Mouse (Mus musculus) MEL (cell line): ENCODE results near the gene Gpr15. TPM values are rescaled to one million over a fixed set of nuclear protein-coding genes. Genes with fewer than 3 reads are reported as not detected.

Source experiments
- DNase-seq: peaks from one replicate; pipeline ENCODE4 v3.0.0; 2011; ENCODE audit warnings: low read depth, low spot score
- H3K27ac ChIP-seq: 2 replicates; pipeline ENCODE4 v1.5.1; 2012; ENCODE audit warnings: low read depth, mild to moderate bottlenecking, control low read depth, low read length, moderate library complexity; ENCODE audit not compliant: control insufficient read depth
- H3K27me3 ChIP-seq, 2 experiments: fragments of 150-350 bp in 1 of 2; sonication (generic) in 1 of 2; 2 replicates each; pipeline ENCODE4 v1.6.1; 2012; ENCODE audit warnings: low read length in 2 of 2, mild to moderate bottlenecking in 2 of 2, improper control_type of control experiment in 1 of 2, moderate library complexity in 1 of 2; ENCODE audit not compliant: insufficient read depth in 2 of 2, control insufficient read depth in 1 of 2
- H3K36me3 ChIP-seq, 2 experiments: 2 replicates each; pipeline ENCODE4 v1.6.1; 2012 to 2014; ENCODE audit warnings: low read length in 2 of 2, improper control_type of control experiment in 1 of 2, inconsistent platforms in 1 of 2, mild to moderate bottlenecking in 1 of 2; ENCODE audit not compliant: insufficient read depth in 2 of 2, control insufficient read depth in 1 of 2
- H3K4me1 ChIP-seq, 2 experiments: fragments of 150-350 bp in 1 of 2; sonication (generic) in 1 of 2; 2 replicates each; pipeline ENCODE4 v1.6.1; 2012; ENCODE audit warnings: low read length in 2 of 2, improper control_type of control experiment in 1 of 2, mild to moderate bottlenecking in 1 of 2; ENCODE audit not compliant: insufficient read depth in 2 of 2, control insufficient read depth in 1 of 2
- H3K4me3 ChIP-seq, 2 experiments: fragments of 150-350 bp in 1 of 2; sonication (generic) in 1 of 2; 2 replicates each; pipeline ENCODE4 v1.5.1; 2012; ENCODE audit warnings: low read depth in 2 of 2, low read length in 2 of 2, mild to moderate bottlenecking in 2 of 2, moderate library complexity in 2 of 2, control low read depth in 1 of 2, improper control_type of control experiment in 1 of 2; ENCODE audit not compliant: control insufficient read depth in 1 of 2, insufficient read depth in 1 of 2
- H3K79me2 ChIP-seq: 2 replicates; pipeline ENCODE4 v1.6.1; 2012; ENCODE audit warnings: mild to moderate bottlenecking, low read length, moderate library complexity; ENCODE audit not compliant: control insufficient read depth, poor library complexity, insufficient read depth
- H3K9ac ChIP-seq: 2 replicates; pipeline ENCODE4 v1.6.1; 2012; ENCODE audit warnings: low read depth, mild to moderate bottlenecking, control low read depth, low read length, moderate library complexity; ENCODE audit not compliant: control insufficient read depth, poor library complexity, severe bottlenecking
- H3K9me3 ChIP-seq: fragments of 150-350 bp; sonication (generic); replicated peaks from 2 replicates; pipeline ENCODE4 v1.6.1; 2012; ENCODE audit warnings: mild to moderate bottlenecking, low read length, improper control_type of control experiment, moderate library complexity; ENCODE audit not compliant: insufficient read depth
- BHLHE40 ChIP-seq: IDR thresholded peaks from 2 replicates; pipeline ENCODE4 v1.6.1; 2012; ENCODE audit warnings: low read depth, mild to moderate bottlenecking, inconsistent platforms, low read length, improper control_type of control experiment, borderline replicate concordance
- CHD2 ChIP-seq: IDR thresholded peaks from 2 replicates; pipeline ENCODE4 v1.6.1; 2011; ENCODE audit warnings: low read length, improper control_type of control experiment
- CTCF ChIP-seq, 3 experiments: IDR thresholded peaks in 2 of 3; conservative IDR thresholded peaks in 1 of 3; 2 replicates each; pipeline ENCODE4 v1.5.1; 2011 to 2012; ENCODE audit warnings: low read length in 3 of 3, low read depth in 2 of 3, mild to moderate bottlenecking in 2 of 3, improper control_type of control experiment in 1 of 3, inconsistent platforms in 1 of 3, mixed read lengths in 1 of 3, moderate library complexity in 1 of 3; ENCODE audit not compliant: control insufficient read depth in 1 of 3, insufficient read depth in 1 of 3, poor library complexity in 1 of 3, severe bottlenecking in 1 of 3
- E2F4 ChIP-seq: IDR thresholded peaks from 2 replicates; pipeline ENCODE4 v1.6.1; 2011; ENCODE audit warnings: low read depth, low read length, improper control_type of control experiment, borderline replicate concordance
- ELF1 ChIP-seq: IDR thresholded peaks from 2 replicates; pipeline ENCODE4 v1.6.1; 2014; ENCODE audit warnings: low read depth, mild to moderate bottlenecking, inconsistent platforms, low read length, improper control_type of control experiment, moderate library complexity
- ETS1 ChIP-seq: IDR thresholded peaks from 2 replicates; pipeline ENCODE4 v1.6.1; 2012; ENCODE audit warnings: low read depth, mild to moderate bottlenecking, inconsistent platforms, low read length, improper control_type of control experiment, moderate library complexity
- GABPA ChIP-seq: IDR thresholded peaks from 2 replicates; pipeline ENCODE4 v1.6.1; 2012; ENCODE audit warnings: low read depth, mild to moderate bottlenecking, inconsistent platforms, low read length, improper control_type of control experiment, moderate library complexity
- GATA1 ChIP-seq: IDR thresholded peaks from 2 replicates; pipeline ENCODE4 v1.6.1; 2011; ENCODE audit warnings: low read depth, low read length, improper control_type of control experiment
- HCFC1 ChIP-seq: IDR thresholded peaks from 2 replicates; pipeline ENCODE4 v1.6.1; 2012; ENCODE audit warnings: low read depth, mild to moderate bottlenecking, inconsistent platforms, low read length, improper control_type of control experiment, moderate library complexity
- KAT2A ChIP-seq: conservative IDR thresholded peaks from 2 replicates; pipeline ENCODE4 v1.6.1; 2012; ENCODE audit warnings: low read depth, low read length, improper control_type of control experiment, inconsistent platforms
- MAFK ChIP-seq: IDR thresholded peaks from 2 replicates; pipeline ENCODE4 v1.6.1; 2011; ENCODE audit warnings: low read depth, mild to moderate bottlenecking, low read length, improper control_type of control experiment, borderline replicate concordance
- MAZ ChIP-seq: IDR thresholded peaks from 2 replicates; pipeline ENCODE4 v1.6.1; 2012; ENCODE audit warnings: low read depth, mild to moderate bottlenecking, inconsistent platforms, low read length, improper control_type of control experiment
- MYC ChIP-seq: IDR thresholded peaks from 2 replicates; pipeline ENCODE4 v1.6.1; 2011; ENCODE audit warnings: low read depth, mild to moderate bottlenecking, low read length, improper control_type of control experiment, moderate library complexity
- NELFE ChIP-seq: IDR thresholded peaks from 2 replicates; pipeline ENCODE4 v1.6.1; 2011; ENCODE audit warnings: low read depth, low read length, improper control_type of control experiment
- POLR2A ChIP-seq, 2 experiments: IDR thresholded peaks; 2 replicates each; pipeline ENCODE4 v1.6.1; 2011 to 2012; ENCODE audit warnings: low read length in 2 of 2, mild to moderate bottlenecking in 2 of 2, control low read depth in 1 of 2, improper control_type of control experiment in 1 of 2, low read depth in 1 of 2, moderate library complexity in 1 of 2; ENCODE audit not compliant: control insufficient read depth in 1 of 2, insufficient read depth in 1 of 2, poor library complexity in 1 of 2
- POLR2AphosphoS2 ChIP-seq: IDR thresholded peaks from 2 replicates; pipeline ENCODE4 v1.6.1; 2011; ENCODE audit warnings: low read length, improper control_type of control experiment
- POLR2AphosphoS5 ChIP-seq: IDR thresholded peaks from 2 replicates; pipeline ENCODE4 v1.6.1; 2012; ENCODE audit warnings: low read depth, borderline replicate concordance, mild to moderate bottlenecking, inconsistent platforms, low read length, moderate library complexity, mixed read lengths
- RAD21 ChIP-seq: IDR thresholded peaks from 2 replicates; pipeline ENCODE4 v1.6.1; 2011; ENCODE audit warnings: mild to moderate bottlenecking, low read depth, low read length, improper control_type of control experiment
- RCOR1 ChIP-seq: IDR thresholded peaks from 2 replicates; pipeline ENCODE4 v1.6.1; 2012; ENCODE audit warnings: low read depth, mild to moderate bottlenecking, inconsistent platforms, low read length, improper control_type of control experiment
- SIN3A ChIP-seq: IDR thresholded peaks from 2 replicates; pipeline ENCODE4 v1.6.1; 2012; ENCODE audit warnings: low read length, improper control_type of control experiment, inconsistent platforms
- SMC3 ChIP-seq: IDR thresholded peaks from 2 replicates; pipeline ENCODE4 v1.6.1; 2011; ENCODE audit warnings: low read depth, low read length, improper control_type of control experiment
- TAL1 ChIP-seq: IDR thresholded peaks from 2 replicates; pipeline ENCODE4 v1.6.1; 2012; ENCODE audit warnings: mild to moderate bottlenecking, inconsistent platforms, low read length, moderate library complexity, mixed read lengths
- TCF12 ChIP-seq: IDR thresholded peaks from 2 replicates; pipeline ENCODE4 v1.6.1; 2014; ENCODE audit warnings: low read depth, mild to moderate bottlenecking, inconsistent platforms, low read length, improper control_type of control experiment, moderate library complexity
- UBTF ChIP-seq: IDR thresholded peaks from 2 replicates; pipeline ENCODE4 v1.6.1; 2012; ENCODE audit warnings: low read depth, mild to moderate bottlenecking, inconsistent platforms, low read length, improper control_type of control experiment, moderate library complexity, borderline replicate concordance; ENCODE audit not compliant: insufficient read depth
- USF1 ChIP-seq: IDR thresholded peaks from 2 replicates; pipeline ENCODE4 v1.6.1; 2014; ENCODE audit warnings: low read depth, mild to moderate bottlenecking, inconsistent platforms, low read length, improper control_type of control experiment, moderate library complexity
- USF2 ChIP-seq, 2 experiments: IDR thresholded peaks; 2 replicates each; pipeline ENCODE4 v1.6.1; 2011 to 2012; ENCODE audit warnings: improper control_type of control experiment in 2 of 2, low read length in 2 of 2, borderline replicate concordance in 1 of 2, inconsistent platforms in 1 of 2, low read depth in 1 of 2, mild to moderate bottlenecking in 1 of 2; ENCODE audit not compliant: insufficient read depth in 1 of 2
- ZC3H11A ChIP-seq: IDR thresholded peaks from 2 replicates; pipeline ENCODE4 v1.6.1; 2012; ENCODE audit warnings: low read depth, mild to moderate bottlenecking, inconsistent platforms, low read length, improper control_type of control experiment
- ZKSCAN1 ChIP-seq: IDR thresholded peaks from 2 replicates; pipeline ENCODE4 v1.6.1; 2012; ENCODE audit warnings: low read depth, mild to moderate bottlenecking, inconsistent platforms, low read length, improper control_type of control experiment, moderate library complexity
- polyA plus RNA-seq, 2 experiments: library from polyadenylated mRNA; stranded (reverse) in 1 of 2; unstranded in 1 of 2; fragments of >175 nt in 1 of 2; fragments of >200 nt in 1 of 2; gene quantifications; 2 replicates each; pipeline versions ENCODE4 v1.2.1 to v1.2.4; 2012; ENCODE audit warnings: low replicate concordance in 2 of 2, low read depth in 1 of 2; ENCODE audit not compliant: insufficient read length in 2 of 2, insufficient read depth in 1 of 2, missing spikeins in 1 of 2
- total RNA-seq: library from RNA; depleted of rRNA; stranded (reverse); fragments of 300-350 nt; gene quantifications from 2 replicates; pipeline ENCODE4 v1.2.3, GENCODE M21; 2012

Gene Gpr15
- total and polyA plus RNA-seq, 3 experiments = not detected

DNA sequence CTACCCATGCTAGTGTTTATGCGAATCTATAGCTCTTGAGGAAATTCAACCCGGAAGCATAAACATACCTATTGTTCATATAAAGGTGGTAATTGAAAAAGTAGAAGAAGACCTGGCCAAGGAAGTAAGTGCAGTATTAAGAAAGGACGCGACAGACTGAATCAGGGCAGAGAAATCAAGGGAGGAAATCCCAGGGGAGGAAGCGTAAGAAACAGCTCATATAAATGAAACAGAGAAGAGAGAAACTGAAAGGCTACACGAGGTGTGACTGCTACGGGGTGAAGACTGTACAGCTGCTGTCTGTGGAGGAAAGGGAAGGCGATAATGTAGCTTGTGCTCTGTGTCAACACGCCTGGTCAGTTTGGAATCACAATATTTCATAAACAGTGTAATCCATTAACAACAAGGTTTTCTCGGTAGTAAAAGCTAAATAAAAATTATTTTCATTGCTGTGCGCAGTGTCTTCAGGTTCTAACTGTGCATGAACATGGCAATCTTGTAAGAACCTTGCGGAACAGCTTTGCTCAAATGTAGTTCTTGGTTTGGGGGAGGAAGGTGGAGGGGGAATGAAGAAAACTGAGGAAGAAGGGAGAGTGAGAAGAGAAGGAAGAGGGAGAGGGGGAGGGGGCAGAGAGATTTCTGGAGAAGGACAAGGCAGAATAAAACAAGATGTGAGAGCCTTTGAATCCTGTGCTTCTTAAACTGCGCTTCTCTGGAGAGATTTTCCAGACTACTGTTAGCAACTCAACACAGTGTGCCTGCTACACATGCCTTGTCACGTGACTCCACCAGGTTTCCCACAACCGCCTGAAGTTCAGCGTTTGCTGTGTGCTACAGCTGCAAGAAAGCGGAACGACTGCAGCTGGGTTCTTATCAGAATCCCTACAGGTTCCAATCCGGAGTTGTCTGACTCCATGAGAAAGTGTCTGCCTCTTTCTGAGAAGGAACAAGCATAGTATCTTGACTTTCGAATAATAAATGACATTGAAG, 33.0 kb downstream of the Gpr15 start (continued):
- TF ChIP-seq ZC3H11A (peak; percentile 31; the same call in 1 of the 2 replicates), TAL1 (peak; percentile 88), POLR2AphosphoS2 (no peak), TCF12 (peak; percentile 99), ETS1 (peak; percentile 100), USF2 (IDR thresholded peaks at IDR 0.05; ENCODE audit: borderline replicate concordance in 1 of 2, insufficient read depth in 1 of 2, low read depth in 1 of 2, low read length in 2 of 2) (peak; percentile 80 to 87), ZKSCAN1 (no peak), GATA1 (peak; percentile 92), RCOR1 (peak; percentile 94), MAZ (no peak), GABPA (no peak)

- Histone ChIP-seq H3K79me2 (no peaks in the 10 kb centered on the region), H3K9me3 (no peaks in the 10 kb centered on the region), H3K4me1 (peaks cover 0 to 4% of the 10 kb centered on the region in 2 experiments; a peak in 2 of 4 replicates), H3K27me3 (no peaks in the 10 kb centered on the region), H3K4me3 (no peak overlapping the region), H3K9ac (no peak overlapping the region), H3K27ac (no peak overlapping the region), H3K36me3 (peaks cover 10 to 11% of the 10 kb centered on the region in 2 experiments)
- TF ChIP-seq USF2 (IDR thresholded peaks at IDR 0.05; ENCODE audit: borderline replicate concordance in 1 of 2, insufficient read depth in 1 of 2, low read depth in 1 of 2, low read length in 2 of 2) (no peak), RAD21 (peak; percentile 56), GABPA (no peak), TCF12 (no peak), ELF1 (no peak), MYC (peak; percentile 70; the same call in 1 of the 2 replicates), ZKSCAN1 (no peak), ZC3H11A (peak; percentile 62), SMC3 (peak; percentile 60), TAL1 (no peak), KAT2A (no peak), HCFC1 (no peak), MAZ (no peak), E2F4 (no peak), UBTF (no peak), POLR2A (IDR thresholded peaks at IDR 0.05; ENCODE audit: control insufficient read depth in 1 of 2, insufficient read depth in 1 of 2, low read depth in 1 of 2, low read length in 2 of 2, poor library complexity in 1 of 2) (no peak), BHLHE40 (no peak), NELFE (no peak), SIN3A (no peak; the same call in 1 of the 2 replicates), POLR2AphosphoS5 (no peak), MAFK (no peak), USF1 (no peak), ETS1 (no peak), CHD2 (no peak), CTCF (IDR thresholded peaks at IDR 0.05 in 2 of 3, conservative IDR thresholded peaks at IDR 0.05 in 1 of 3; ENCODE audit: control insufficient read depth in 1 of 3, insufficient read depth in 1 of 3, low read depth in 2 of 3, low read length in 3 of 3, poor library complexity in 1 of 3, severe bottlenecking in 1 of 3) (peak; percentile 21 to 72 (median 22); a peak in 4 of 6 replicates)
- peak; percentile 49 for DNase-seq
Observed at GRCm38 (mm10) chr16:58684537-58684936, 34.3 kb downstream of the Gpr15 start.
